Mouse (Mus musculus): ENCODE measurements at regions not wholly inside any gene's neighbourhood (a gene's known extent, or its start where the extent isn't known, plus 50 kb on each side); places are given as distances from the start of the nearest gene placed in this dataset.

GRCm38 (mm10) chr9:61002572-61002971 lies 208.2 kb downstream of the Uaca start:
- H3K4me3 ChIP-seq (ENCODE audit: low read depth, low read length), result no peak overlapping the region
- H3K9ac ChIP-seq (ENCODE audit: low read length), result no peak overlapping the region
- 68% methylated on average over 5 of the region's 5 CpGs for WGBS
- no peaks in the 10 kb centered on the region for H3K9me3 ChIP-seq (ENCODE audit: control insufficient read depth, low read length)
- no peaks in the 10 kb centered on the region for H3K36me3 ChIP-seq (ENCODE audit: control insufficient read depth, insufficient read depth, low read length)
- DNase-seq (ENCODE audit: low spot score) (no peak), ATAC-seq (ENCODE audit: insufficient number of reproducible peaks, low FRiP score, low TSS enrichment, low read depth) (no peak)
- H3K4me1 ChIP-seq (ENCODE audit: control insufficient read depth, insufficient read depth, low read length), result 0 out of 2 replicates have a peak, but pooled peaks cover 2% of the 10 kb centered on the region
- H3K27me3 ChIP-seq (ENCODE audit: control insufficient read depth, insufficient read depth, low read length), result no peaks in the 10 kb centered on the region
- no peak overlapping the region for H3K4me2 ChIP-seq (ENCODE audit: low read depth, severe bottlenecking)
- H3K27ac ChIP-seq (replicated peaks; ENCODE audit: low read depth, low read length), result no peak overlapping the region

GRCm38 (mm10) chr9:61008446-61008845 lies 214.1 kb downstream of the Uaca start:
- 70% methylated on average over 1 of the region's 1 CpGs for WGBS
- H3K27me3 ChIP-seq (ENCODE audit: control insufficient read depth, insufficient read depth, low read length), result no peaks in the 10 kb centered on the region

DNA sequence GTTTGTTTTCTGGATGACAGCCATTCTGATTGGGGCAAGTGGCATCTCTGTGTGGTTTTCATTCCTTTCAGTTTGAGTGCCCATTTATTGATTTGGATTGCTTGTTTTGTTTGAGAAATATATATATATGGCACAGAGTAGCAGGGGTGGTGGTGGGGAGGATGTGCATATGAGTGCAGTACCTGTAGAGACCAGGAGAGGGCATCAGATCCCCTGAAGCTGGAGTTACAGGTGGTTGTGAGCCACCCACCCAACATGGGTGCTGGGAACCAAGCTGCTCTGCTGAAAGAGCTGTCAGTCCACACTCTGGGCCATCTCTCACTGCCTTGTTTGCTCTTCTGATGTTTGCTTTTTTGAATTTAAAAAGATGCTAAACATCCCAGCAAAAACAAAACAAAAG lies 216.7 kb downstream of the Uaca start:
- no peaks in the 10 kb centered on the region for H3K36me3 ChIP-seq (ENCODE audit: control insufficient read depth, insufficient read depth, low read length)
- H3K27me3 ChIP-seq (ENCODE audit: control insufficient read depth, insufficient read depth, low read length), result no peaks in the 10 kb centered on the region
- no peaks in the 10 kb centered on the region for H3K9me3 ChIP-seq (ENCODE audit: control insufficient read depth, low read length)
- H3K27ac ChIP-seq (replicated peaks; ENCODE audit: low read depth, low read length), result no peak overlapping the region
- no peak for ATAC-seq (ENCODE audit: insufficient number of reproducible peaks, low FRiP score, low TSS enrichment, low read depth)
- H3K9ac ChIP-seq (ENCODE audit: low read length), result no peak overlapping the region
- H3K4me1 ChIP-seq (ENCODE audit: control insufficient read depth, insufficient read depth, low read length), result peaks cover 11% of the 10 kb centered on the region
- DNase-seq (ENCODE audit: low spot score), result no peak
- H3K4me3 ChIP-seq (ENCODE audit: low read depth, low read length), result no peak overlapping the region
- H3K4me2 ChIP-seq (ENCODE audit: low read depth, severe bottlenecking), result no peak overlapping the region

More at GRCm38 (mm10) chr9:61008446-61008845, 214.1 kb downstream of the Uaca start:
- Histone ChIP-seq H3K36me3 (ENCODE audit: control insufficient read depth, insufficient read depth, low read length) (no peaks in the 10 kb centered on the region), H3K4me3 (ENCODE audit: low read depth, low read length) (no peak overlapping the region), H3K4me2 (ENCODE audit: low read depth, severe bottlenecking) (no peak overlapping the region), H3K4me1 (ENCODE audit: control insufficient read depth, insufficient read depth, low read length) (0 out of 2 replicates have a peak, but pooled peaks cover 2% of the 10 kb centered on the region), H3K9ac (ENCODE audit: low read length) (no peak overlapping the region), H3K27ac (replicated peaks; ENCODE audit: low read depth, low read length) (no peak overlapping the region), H3K9me3 (ENCODE audit: control insufficient read depth, low read length) (no peaks in the 10 kb centered on the region)
- no peak for ATAC-seq (ENCODE audit: insufficient number of reproducible peaks, low FRiP score, low TSS enrichment, low read depth)
- DNase-seq (ENCODE audit: low spot score), result no peak

- H3K4me2 ChIP-seq (ENCODE audit: low read depth, severe bottlenecking), result no peak overlapping the region
- no peaks in the 10 kb centered on the region for H3K27me3 ChIP-seq (ENCODE audit: control insufficient read depth, insufficient read depth, low read length)
- no peaks in the 10 kb centered on the region for H3K36me3 ChIP-seq (ENCODE audit: control insufficient read depth, insufficient read depth, low read length)
- H3K9me3 ChIP-seq (ENCODE audit: control insufficient read depth, low read length), result no peaks in the 10 kb centered on the region
- H3K9ac ChIP-seq (ENCODE audit: low read length), result no peak overlapping the region
- H3K4me1 ChIP-seq (ENCODE audit: control insufficient read depth, insufficient read depth, low read length), result peaks cover 22% of the 10 kb centered on the region
- no peak overlapping the region for H3K27ac ChIP-seq (replicated peaks; ENCODE audit: low read depth, low read length)
- ATAC-seq (ENCODE audit: insufficient number of reproducible peaks, low FRiP score, low TSS enrichment, low read depth), result no peak
- no peak overlapping the region for H3K4me3 ChIP-seq (ENCODE audit: low read depth, low read length)
- 65% methylated on average over 19 of the region's 19 CpGs for WGBS
- peak; percentile 37 for DNase-seq (ENCODE audit: low spot score)
Observed at GRCm38 (mm10) chr9:61012771-61013540, 218.6 kb downstream of the Uaca start.

DNA sequence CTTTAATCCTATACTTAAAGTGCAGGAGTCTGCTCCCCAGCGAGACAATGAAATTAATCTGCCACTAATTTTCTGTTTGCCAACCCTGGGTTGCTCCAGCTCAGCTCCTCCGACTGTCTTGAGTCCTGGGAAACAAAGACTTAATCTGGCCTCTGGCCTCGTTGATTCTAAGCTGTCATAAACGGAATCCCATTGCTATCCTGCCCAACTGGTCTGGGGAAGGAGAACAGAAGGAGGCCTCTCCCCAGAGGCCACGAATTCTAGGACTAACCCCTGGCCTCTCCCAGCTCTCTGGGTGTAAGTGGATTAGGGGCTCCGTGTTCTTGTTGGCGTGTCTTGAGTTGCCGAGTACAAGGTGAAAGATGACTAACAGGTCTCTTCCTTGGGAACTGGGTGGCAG lies 219.8 kb downstream of the Uaca start:
- WGBS, result 71% methylated on average over 8 of the region's 8 CpGs
- Histone ChIP-seq H3K27me3 (ENCODE audit: control insufficient read depth, insufficient read depth, low read length) (no peaks in the 10 kb centered on the region), H3K36me3 (ENCODE audit: control insufficient read depth, insufficient read depth, low read length) (no peaks in the 10 kb centered on the region)

GRCm38 (mm10) chr9:61015374-61015890 lies 221.1 kb downstream of the Uaca start:
- Histone ChIP-seq H3K27ac (replicated peaks; ENCODE audit: low read depth, low read length) (no peak overlapping the region), H3K4me2 (ENCODE audit: low read depth, severe bottlenecking) (no peak overlapping the region)

More for the DNA sequence above, 219.8 kb downstream of the Uaca start:
- Histone ChIP-seq H3K27ac (replicated peaks; ENCODE audit: low read depth, low read length) (no peak overlapping the region), H3K9me3 (ENCODE audit: control insufficient read depth, low read length) (no peaks in the 10 kb centered on the region), H3K4me2 (ENCODE audit: low read depth, severe bottlenecking) (no peak overlapping the region), H3K4me1 (ENCODE audit: control insufficient read depth, insufficient read depth, low read length) (peaks cover 24% of the 10 kb centered on the region), H3K4me3 (ENCODE audit: low read depth, low read length) (no peak overlapping the region), H3K9ac (ENCODE audit: low read length) (no peak overlapping the region)
- DNase-seq (ENCODE audit: low spot score), result no peak
- ATAC-seq (ENCODE audit: insufficient number of reproducible peaks, low FRiP score, low TSS enrichment, low read depth), result no peak

DNA sequence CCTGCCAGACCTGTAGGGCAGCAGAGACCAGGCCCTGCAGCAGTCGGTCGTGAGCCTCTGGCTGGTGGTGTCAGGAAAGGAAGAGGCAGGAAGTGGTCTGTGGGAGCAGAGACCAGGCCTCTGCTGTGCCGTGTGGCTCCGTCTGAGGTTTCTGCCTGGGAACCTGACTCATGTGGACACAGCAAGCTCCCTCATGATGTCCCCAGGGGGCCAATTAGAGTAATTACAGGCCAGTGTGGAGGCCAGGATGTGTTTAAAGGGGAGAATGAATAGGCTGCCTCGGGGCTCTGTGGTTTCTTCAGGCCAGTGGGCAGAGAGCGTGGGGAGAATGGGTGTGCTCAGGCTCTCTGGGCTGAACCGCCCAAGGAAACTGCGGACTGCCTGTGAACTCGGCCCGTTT lies 222.3 kb downstream of the Uaca start:
- no peak overlapping the region for H3K9ac ChIP-seq (ENCODE audit: low read length)
- peak; percentile 47 for DNase-seq (ENCODE audit: low spot score)
- no peak overlapping the region for H3K4me3 ChIP-seq (ENCODE audit: low read depth, low read length)
- 0 out of 2 replicates have a peak, but pooled peaks have one; percentile 31 for ATAC-seq (ENCODE audit: insufficient number of reproducible peaks, low FRiP score, low TSS enrichment, low read depth)
- H3K4me1 ChIP-seq (ENCODE audit: control insufficient read depth, insufficient read depth, low read length), result peaks cover 24% of the 10 kb centered on the region
- H3K27ac ChIP-seq (replicated peaks; ENCODE audit: low read depth, low read length), result no peak overlapping the region
- WGBS, result 25% methylated on average over 10 of the region's 10 CpGs
- no peaks in the 10 kb centered on the region for H3K27me3 ChIP-seq (ENCODE audit: control insufficient read depth, insufficient read depth, low read length)
- no peak overlapping the region for H3K4me2 ChIP-seq (ENCODE audit: low read depth, severe bottlenecking)
- H3K36me3 ChIP-seq (ENCODE audit: control insufficient read depth, insufficient read depth, low read length), result no peaks in the 10 kb centered on the region
- no peaks in the 10 kb centered on the region for H3K9me3 ChIP-seq (ENCODE audit: control insufficient read depth, low read length)

More at GRCm38 (mm10) chr9:61015374-61015890, 221.1 kb downstream of the Uaca start:
- Histone ChIP-seq H3K9ac (ENCODE audit: low read length) (no peak overlapping the region), H3K9me3 (ENCODE audit: control insufficient read depth, low read length) (no peaks in the 10 kb centered on the region), H3K36me3 (ENCODE audit: control insufficient read depth, insufficient read depth, low read length) (no peaks in the 10 kb centered on the region), H3K4me3 (ENCODE audit: low read depth, low read length) (no peak overlapping the region), H3K4me1 (ENCODE audit: control insufficient read depth, insufficient read depth, low read length) (peaks cover 24% of the 10 kb centered on the region), H3K27me3 (ENCODE audit: control insufficient read depth, insufficient read depth, low read length) (no peaks in the 10 kb centered on the region)
- WGBS, result 33% methylated on average over 15 of the region's 15 CpGs
- no peak for ATAC-seq (ENCODE audit: insufficient number of reproducible peaks, low FRiP score, low TSS enrichment, low read depth)
- no peak for DNase-seq (ENCODE audit: low spot score)

- Histone ChIP-seq H3K27ac (replicated peaks; ENCODE audit: low read depth, low read length) (no peak overlapping the region), H3K9me3 (ENCODE audit: control insufficient read depth, low read length) (no peaks in the 10 kb centered on the region), H3K27me3 (ENCODE audit: control insufficient read depth, insufficient read depth, low read length) (no peaks in the 10 kb centered on the region), H3K4me3 (ENCODE audit: low read depth, low read length) (no peak overlapping the region), H3K4me2 (ENCODE audit: low read depth, severe bottlenecking) (no peak overlapping the region), H3K9ac (ENCODE audit: low read length) (no peak overlapping the region), H3K4me1 (ENCODE audit: control insufficient read depth, insufficient read depth, low read length) (peaks cover 21% of the 10 kb centered on the region), H3K36me3 (ENCODE audit: control insufficient read depth, insufficient read depth, low read length) (no peaks in the 10 kb centered on the region)
- 55% methylated on average over 4 of the region's 4 CpGs for WGBS
- DNase-seq (ENCODE audit: low spot score) (peak; percentile 48), ATAC-seq (ENCODE audit: insufficient number of reproducible peaks, low FRiP score, low TSS enrichment, low read depth) (no peak)
Observed at GRCm38 (mm10) chr9:61019938-61020337, 225.6 kb downstream of the Uaca start.
